Comparison of ENCODE assay signal across 12 mouse cellular contexts in the genomic region with DNA sequence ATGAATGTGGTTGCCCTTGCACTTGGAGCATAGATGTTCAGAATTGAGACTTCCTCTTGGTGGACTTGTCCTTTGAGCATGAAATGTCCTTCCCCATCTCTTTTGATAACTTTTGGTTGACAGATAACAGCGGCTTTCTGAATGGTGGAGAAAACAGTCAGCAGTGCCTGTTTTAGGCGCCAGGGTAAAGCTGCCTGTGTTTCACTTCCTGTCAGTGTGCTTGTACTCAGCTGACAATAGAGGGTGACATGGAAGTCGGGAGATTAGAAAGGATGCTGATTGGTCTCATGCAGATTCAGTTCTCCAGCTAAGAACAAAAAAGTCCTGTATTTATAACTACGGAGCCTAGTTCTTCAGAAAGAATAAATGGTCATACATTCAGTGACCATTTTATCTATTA.
A peak's percentile ranks its signal among the peaks of the same experiment; 100 is the strongest.
DNase-seq lines count a peak whose midpoint lies in the region; ATAC-seq and TF ChIP-seq lines count a peak whose summit lies in the region.
"Had no signal": no experiment of that assay in that cellular context is flagged by ENCODE, and none has a peak within 500 bp of the region (broad histone marks: within the 10 kb centered on the region; RNA-seq: fewer than 3 reads in every experiment).

No protein-coding gene starts in this region.

- TF ChIP-seq CTCF in CH12.LX (conservative IDR thresholded peaks at IDR 0.05 in 1 of 2, IDR thresholded peaks at IDR 0.05 in 1 of 2; ENCODE audit: low read depth in 2 of 2, low read length in 2 of 2) = no peak
- TF ChIP-seq CTCF in forebrain, postnatal 0 days (IDR thresholded peaks at IDR 0.05; ENCODE audit: low read depth) = no peak

- TF ChIP-seq POLR2A in CH12.LX (IDR thresholded peaks at IDR 0.05; ENCODE audit: low read depth, low read length) = no peak

- dilution Hi-C loops in CH12.LX (cut with MboI; ENCODE audit: extremely low pct_ligation_motif_present, extremely low pct_unique_long_range_greater_than_20kb, low sequenced_read_pairs) = no loop called here

- no peak overlapping the region for H3K4me3 ChIP-seq in CH12.LX (replicated peaks in 1 of 3; ENCODE audit: low read depth in 2 of 3, low read length in 2 of 3, poor library complexity in 1 of 3)
- H3K4me3 ChIP-seq in heart, embryonic 14.5 days (ENCODE audit: control insufficient read depth in 1 of 2, insufficient read depth in 1 of 2, low read depth in 1 of 2, low read length in 2 of 2) = no peak overlapping the region
- H3K4me3 ChIP-seq in macrophage (ENCODE audit: inconsistent target) = no peak overlapping the region
- H3K4me3 ChIP-seq in forebrain, postnatal 0 days (ENCODE audit: low read depth, low read length) = no peak overlapping the region
- H3K4me3 ChIP-seq: forebrain, embryonic 12.5 days had no signal

- H3K27ac ChIP-seq in CH12.LX (ENCODE audit: insufficient read depth, low read depth) (no peak overlapping the region), macrophage (peak overlapping the region; percentile 33)
- H3K27ac ChIP-seq in heart, embryonic 14.5 days (replicated peaks in 1 of 2; ENCODE audit: control insufficient read depth in 1 of 2, insufficient read depth in 1 of 2, low read depth in 2 of 2, low read length in 2 of 2) = peak overlapping the region; percentile 60 to 64; a peak in 2 of 4 replicates
- H3K27ac ChIP-seq in forebrain, postnatal 0 days (ENCODE audit: low read depth, low read length) = no peak overlapping the region
- H3K27ac ChIP-seq: forebrain, embryonic 12.5 days; liver, embryonic 14.5 days had no signal

- peaks cover 0 to 28% of the 10 kb centered on the region in 2 experiments; a peak in 1 of 4 replicates for H3K4me1 ChIP-seq in CH12.LX (ENCODE audit: control insufficient read depth in 1 of 2, insufficient read depth in 2 of 2)
- H3K4me1 ChIP-seq in heart, embryonic 14.5 days (ENCODE audit: control insufficient read depth in 2 of 2, insufficient read depth in 2 of 2, low read length in 2 of 2) = peaks cover under 1 to 14% of the 10 kb centered on the region in 2 experiments
- H3K4me1 ChIP-seq in forebrain, postnatal 0 days (ENCODE audit: insufficient read depth) = no peaks in the 10 kb centered on the region
- H3K4me1 ChIP-seq: forebrain, embryonic 12.5 days had no signal

- H3K79me2 ChIP-seq in CH12.LX (replicated peaks; ENCODE audit: control insufficient read depth, extremely low read depth, insufficient read depth, poor library complexity, severe bottlenecking) (no peaks in the 10 kb centered on the region), macrophage (ENCODE audit: inconsistent target) (no peaks in the 10 kb centered on the region)

- peak; percentile 30; the same call in 1 of the 2 replicates for TF ChIP-seq EP300 in CH12.LX (IDR thresholded peaks at IDR 0.05; ENCODE audit: low read length)

- WGBS in heart, embryonic 14.5 days = 8% methylated on average over 4 of the region's 4 CpGs
- WGBS in macrophage (ENCODE audit: missing documents) = 20% methylated on average over 4 of the region's 4 CpGs
- 54% methylated on average over 4 of the region's 4 CpGs for WGBS in forebrain, postnatal 0 days

- H3K9me3 ChIP-seq in CH12.LX (replicated peaks; ENCODE audit: low read length) = peaks cover 2% of the 10 kb centered on the region
- H3K9me3 ChIP-seq in heart, embryonic 14.5 days (ENCODE audit: control insufficient read depth, low read length) = no peaks in the 10 kb centered on the region
- H3K9me3 ChIP-seq in forebrain, postnatal 0 days (ENCODE audit: low read length) = no peaks in the 10 kb centered on the region

- peak overlapping the region; percentile 44; the same call in 1 of the 2 replicates for H3K9ac ChIP-seq in CH12.LX (ENCODE audit: insufficient read depth, low read depth)
- H3K9ac ChIP-seq in heart, embryonic 14.5 days (ENCODE audit: low read length) = no peak overlapping the region
- no peak overlapping the region for H3K9ac ChIP-seq in forebrain, postnatal 0 days
- H3K9ac ChIP-seq: forebrain, embryonic 12.5 days; liver, embryonic 14.5 days had no signal

- H3K36me3 ChIP-seq in CH12.LX (replicated peaks in 1 of 2; ENCODE audit: control insufficient read depth in 1 of 2, insufficient read depth in 1 of 2, low read length in 1 of 2) (peaks cover 0 to under 1% of the 10 kb centered on the region in 2 experiments), macrophage (ENCODE audit: inconsistent target) (no peaks in the 10 kb centered on the region)
- no peaks in the 10 kb centered on the region for H3K36me3 ChIP-seq in heart, embryonic 14.5 days (ENCODE audit: control insufficient read depth, insufficient read depth, low read length)
- H3K36me3 ChIP-seq in forebrain, postnatal 0 days (ENCODE audit: insufficient read depth) = no peaks in the 10 kb centered on the region
- H3K36me3 ChIP-seq: forebrain, embryonic 12.5 days had no signal

- peak; percentile 5 for DNase-seq in kidney, adult 9 months
- DNase-seq in kidney, adult 18-20 months = no peak
- peak; percentile 65 for DNase-seq in CH12.LX (ENCODE audit: extremely low read depth)
- DNase-seq in forebrain, postnatal 0 days = no peak
- no peak for DNase-seq in layer of hippocampus, adult 8-10 months (ENCODE audit: low spot score in 2 of 2)
- no peak for DNase-seq in urinary bladder, postnatal 36 days (ENCODE audit: low spot score in 2 of 2)
- DNase-seq: right cerebral cortex, adult 18-20 months; thymus, adult 18-20 months had no signal

- in situ Hi-C loops in CH12.LX (cut with MboI; ENCODE audit: low pct_ligation_motif_present, low pct_unique_long_range_greater_than_20kb, low sequenced_read_pairs) = no loop called here

- no peaks in the 10 kb centered on the region for H3K27me3 ChIP-seq in CH12.LX (replicated peaks)
- H3K27me3 ChIP-seq in heart, embryonic 14.5 days (ENCODE audit: control insufficient read depth, insufficient read depth, low read length) = no peaks in the 10 kb centered on the region
- H3K27me3 ChIP-seq in forebrain, postnatal 0 days (ENCODE audit: insufficient read depth, low read length) = no peaks in the 10 kb centered on the region
- H3K27me3 ChIP-seq: forebrain, embryonic 12.5 days had no signal

- no peak for ATAC-seq in heart, embryonic 14.5 days (ENCODE audit: insufficient number of reproducible peaks, insufficient read depth, low FRiP score, low read depth)
- ATAC-seq in forebrain, postnatal 0 days = no peak

- no peak for TF ChIP-seq RAD21 in CH12.LX (IDR thresholded peaks at IDR 0.05; ENCODE audit: low read depth, low read length)

- H3K4me2 ChIP-seq in CH12.LX (ENCODE audit: insufficient read depth, low read depth, poor library complexity, severe bottlenecking) = peak overlapping the region; percentile 62
- peak overlapping the region; percentile 41 for H3K4me2 ChIP-seq in heart, embryonic 14.5 days (ENCODE audit: low read length)
- H3K4me2 ChIP-seq in forebrain, postnatal 0 days (ENCODE audit: low read depth) = no peak overlapping the region
- H3K4me2 ChIP-seq: forebrain, embryonic 12.5 days had no signal

TF ChIP-seq in CH12.LX, 34 proteins besides CTCF, POLR2A, EP300 and RAD21:
- TF ChIP-seq ETS1 (conservative IDR thresholded peaks at IDR 0.05; ENCODE audit: low read depth, low read length) = peak; percentile 19; the same call in 1 of the 2 replicates
- TF ChIP-seq GABPA (IDR thresholded peaks at IDR 0.05; ENCODE audit: insufficient replicate concordance, low read depth, low read length) = no peak
- no peak for TF ChIP-seq ZC3H11A (IDR thresholded peaks at IDR 0.05; ENCODE audit: low read depth, low read length)
- no peak for TF ChIP-seq MYC (IDR thresholded peaks at IDR 0.05; ENCODE audit: low read depth, low read length)
- TF ChIP-seq NRF1 (IDR thresholded peaks at IDR 0.05; ENCODE audit: low read depth, low read length) = no peak
- TF ChIP-seq USF2 (conservative IDR thresholded peaks at IDR 0.05; ENCODE audit: low read depth, low read length) = no peak
- TF ChIP-seq ZKSCAN1 (IDR thresholded peaks at IDR 0.05; ENCODE audit: borderline replicate concordance, low read depth, low read length) = no peak
- TF ChIP-seq MEF2A (IDR thresholded peaks at IDR 0.05; ENCODE audit: borderline replicate concordance, low read depth, low read length) = no peak
- no peak for TF ChIP-seq PAX5 (IDR thresholded peaks at IDR 0.05; ENCODE audit: low read length)
- no peak for TF ChIP-seq NELFE (IDR thresholded peaks at IDR 0.05; ENCODE audit: low read depth, low read length)
- no peak for TF ChIP-seq USF1 (IDR thresholded peaks at IDR 0.05; ENCODE audit: low read depth, low read length)
- TF ChIP-seq POLR2AphosphoS2 (IDR thresholded peaks at IDR 0.05; ENCODE audit: low read depth, low read length) = no peak
- TF ChIP-seq BHLHE40 (IDR thresholded peaks at IDR 0.05; ENCODE audit: low read depth, low read length) = peak; percentile 56; the same call in 1 of the 2 replicates
- no peak for TF ChIP-seq RCOR1 (conservative IDR thresholded peaks at IDR 0.05; ENCODE audit: low read depth, low read length)
- TF ChIP-seq TCF12 (IDR thresholded peaks at IDR 0.05; ENCODE audit: low read depth, low read length) = no peak
- TF ChIP-seq CHD1 (IDR thresholded peaks at IDR 0.05; ENCODE audit: low read depth, low read length) = no peak
- TF ChIP-seq IRF4 (IDR thresholded peaks at IDR 0.05; ENCODE audit: low read depth, low read length) = 0 out of 2 replicates have a peak, but pooled peaks have one; percentile 57
- TF ChIP-seq ELF1 (IDR thresholded peaks at IDR 0.05; ENCODE audit: low read depth, low read length) = peak; percentile 59
- no peak for TF ChIP-seq ZMIZ1 (IDR thresholded peaks at IDR 0.05; ENCODE audit: low read depth, low read length)
- TF ChIP-seq KAT2A (IDR thresholded peaks at IDR 0.05; ENCODE audit: insufficient replicate concordance, low read length) = no peak

Comparison
In these comparisons a context has a peak if more than half of its experiments do, and no peak if none do; other contexts are left out.
1. DNase-seq: peak in kidney, adult 9 months (single experiment) and CH12.LX (single experiment); none in kidney, adult 18-20 months (single experiment), forebrain, postnatal 0 days (single experiment), layer of hippocampus, adult 8-10 months (0 of 2) and urinary bladder, postnatal 36 days (0 of 2).
2. H3K27ac ChIP-seq: peak in heart, embryonic 14.5 days (2 of 2) and macrophage (single experiment); none in CH12.LX (single experiment) and forebrain, postnatal 0 days (single experiment).